Mouse (Mus musculus): Measurements from ENCODE around the gene Pde6c.
A peak's percentile ranks its signal among the peaks of the same experiment; 100 is the strongest.

Pde6c gene

GRCm38 (mm10) chr19:38143540-38144271 is 11.1 kb downstream of the Pde6c start:
- DNase-seq (ENCODE audit: low spot score in 2 of 2): no peak

- DNase-seq (ENCODE audit: low spot score in 2 of 2): no peak
Observed at GRCm38 (mm10) chr19:38156243-38156642, 23.7 kb downstream of the Pde6c start.

GRCm38 (mm10) chr19:38161648-38162354 is 29.2 kb downstream of the Pde6c start:
- no peak for DNase-seq (ENCODE audit: low spot score in 2 of 2)

GRCm38 (mm10) chr19:38164633-38165032 is 32.1 kb downstream of the Pde6c start:
- no peak for DNase-seq (ENCODE audit: low spot score in 2 of 2)

- DNase-seq (ENCODE audit: low spot score in 2 of 2): no peak
Observed at GRCm38 (mm10) chr19:38179675-38180074, 47.1 kb downstream of the Pde6c start.

GRCm38 (mm10) chr19:38186631-38187344 is 54.2 kb downstream of the Pde6c start:
- DNase-seq (ENCODE audit: low spot score in 2 of 2): no peak

- DNase-seq (ENCODE audit: low spot score in 2 of 2): no peak
Observed at GRCm38 (mm10) chr19:38187345-38187680, 54.7 kb downstream of the Pde6c start.

- DNase-seq (ENCODE audit: low spot score in 2 of 2): no peak
Observed at GRCm38 (mm10) chr19:38190606-38191005, 58.0 kb downstream of the Pde6c start.

GRCm38 (mm10) chr19:38191446-38191845 is 58.9 kb downstream of the Pde6c start:
- no peak for DNase-seq (ENCODE audit: low spot score in 2 of 2)

- DNase-seq (ENCODE audit: low spot score in 2 of 2): no peak
Observed at GRCm38 (mm10) chr19:38195245-38195644, 62.7 kb downstream of the Pde6c start.

GRCm38 (mm10) chr19:38198731-38199130 is 66.2 kb downstream of the Pde6c start:
- no peak for DNase-seq (ENCODE audit: low spot score in 2 of 2)

GRCm38 (mm10) chr19:38206669-38207068 is 74.1 kb downstream of the Pde6c start:
- no peak for DNase-seq (ENCODE audit: low spot score in 2 of 2)

GRCm38 (mm10) chr19:38217696-38218095 is 85.1 kb downstream of the Pde6c start:
- DNase-seq (ENCODE audit: low spot score in 2 of 2): no peak

GRCm38 (mm10) chr19:38223356-38223904 is 90.8 kb downstream of the Pde6c start:
- no peak for DNase-seq (ENCODE audit: low spot score in 2 of 2)

GRCm38 (mm10) chr19:38223905-38224684 is 91.5 kb downstream of the Pde6c start, which contains the start of gene Fra10ac1:
Gene Fra10ac1, minus strand, starts transcription at chr19:38224156.
- peak; percentile 90 to 94 for DNase-seq (ENCODE audit: low spot score in 2 of 2)

- no peak for DNase-seq (ENCODE audit: low spot score in 2 of 2)
Observed at GRCm38 (mm10) chr19:38224685-38225060, 92.1 kb downstream of the Pde6c start.

- no peak for DNase-seq (ENCODE audit: low spot score in 2 of 2)
Observed at GRCm38 (mm10) chr19:38228699-38229098, 96.1 kb downstream of the Pde6c start.

- no peak for DNase-seq (ENCODE audit: low spot score in 2 of 2)
Observed at GRCm38 (mm10) chr19:38232087-38232486, 99.5 kb downstream of the Pde6c start.

GRCm38 (mm10) chr19:38232516-38232915 is 99.9 kb downstream of the Pde6c start:
- no peak for DNase-seq (ENCODE audit: low spot score in 2 of 2)

Measured in urinary bladder, postnatal 4 days (tissue).